Comparison of ENCODE assay signal across 8 mouse cellular contexts in the genomic region with DNA sequence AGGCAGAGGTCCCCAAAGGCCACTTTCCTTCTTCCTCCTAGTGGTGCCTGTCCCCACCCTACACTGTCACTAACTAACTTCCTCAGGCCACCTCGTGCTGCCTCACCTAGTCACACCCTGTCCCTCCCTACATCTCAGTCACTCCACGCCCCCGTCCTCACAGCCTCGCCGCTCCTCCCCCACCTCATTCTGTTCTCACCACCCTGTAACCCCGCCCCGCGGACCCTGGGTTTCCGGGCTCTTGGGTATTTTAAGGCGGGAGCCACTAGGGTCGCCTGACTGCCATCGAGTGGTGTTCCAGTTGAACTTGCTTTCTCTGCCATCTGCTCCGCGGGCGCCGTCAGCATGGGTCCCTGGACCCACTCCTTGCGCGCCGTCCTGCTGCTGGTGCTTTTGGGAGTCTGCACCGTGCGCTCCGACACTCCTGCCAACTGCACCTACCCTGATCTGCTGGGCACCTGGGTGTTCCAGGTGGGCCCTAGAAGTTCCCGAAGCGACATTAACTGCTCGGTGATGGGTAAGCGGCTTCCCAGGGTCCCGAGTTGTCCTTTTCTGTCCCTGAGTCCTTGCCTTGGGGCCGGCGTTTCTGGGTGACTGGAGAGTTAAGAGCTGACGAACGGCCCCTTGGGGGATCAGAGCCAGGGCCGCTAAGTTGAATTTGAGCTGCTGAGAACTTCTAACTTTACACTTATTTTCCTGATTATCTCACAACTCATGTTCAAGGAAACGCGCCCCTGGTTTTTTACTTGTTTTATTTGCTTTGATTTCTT. TPM values are rescaled to one million over a fixed set of nuclear protein-coding genes. Genes with fewer than 3 reads are reported as not detected.
A peak's percentile ranks its signal among the peaks of the same experiment; 100 is the strongest.
DNase-seq lines count a peak whose midpoint lies in the region; ATAC-seq lines count a peak whose summit lies in the region.

A gene (plus strand): TSS at position 228 of the 770 bp plus-strand sequence.

- peak; percentile 87 for ATAC-seq in megakaryocyte, adult 5-6 weeks (ENCODE audit: poor library complexity, severe bottlenecking)

- peak; percentile 95 for DNase-seq in ZHBTc4 (ENCODE audit: low read depth, low spot score)
- peak; percentile 76 for DNase-seq in embryo, embryonic 10 days (ENCODE audit: low spot score)
- peak; percentile 66 for DNase-seq in gastrocnemius, postnatal 10 days
- DNase-seq in induced T-regulatory cell, adult 2 months (ENCODE audit: low read depth) = peak; percentile 97
- DNase-seq in left cerebral cortex, adult 8-10 months (ENCODE audit: low spot score in 2 of 2) = peak; percentile 16 to 32
- peak; percentile 39 to 42 for DNase-seq in right cerebral cortex, adult 2 months (ENCODE audit: low spot score in 2 of 2)
- peak; percentile 23 for DNase-seq in urinary bladder, postnatal 10 days (ENCODE audit: low spot score)

RNA-seq across cellular contexts. Expression of the gene that starts here (rescaled TPM):
- total RNA-seq in gastrocnemius, postnatal 10 days (2021) = 10 to 100 TPM; 49.0 to 49.3 TPM
- total RNA-seq in left cerebral cortex, adult 8-10 months (2022) = 10 to 100 TPM in 3 of 4 experiments, 1 to 10 TPM in 1; 9.5 to 23.2 (median 15.2) TPM
- 573 and 643 TPM in 2 replicates for total RNA-seq in megakaryocyte, adult 5-6 weeks (2015)
- total RNA-seq in megakaryocyte, adult 5-6 weeks (2017) = 520 and 557 TPM in 2 replicates

Comparison
In these comparisons a context has a peak if more than half of its experiments do, and no peak if none do; other contexts are left out.
1. Peak in every context shown above with its lines: DNase-seq and ATAC-seq.
2. RNA of the gene that starts here (total RNA-seq): 520 to 643 TPM in megakaryocyte, adult 5-6 weeks; 49.0 to 49.3 TPM in gastrocnemius, postnatal 10 days and 9.5 to 23.2 TPM in left cerebral cortex, adult 8-10 months; every median in the first group is over 10 times any median in the second.
3. DNase-seq: peak in every context shown above with its lines; median percentile 97 in induced T-regulatory cell, adult 2 months; 95 in ZHBTc4; 76 in embryo, embryonic 10 days; 66 in gastrocnemius, postnatal 10 days; 40 in right cerebral cortex, adult 2 months; 24 in left cerebral cortex, adult 8-10 months; 23 in urinary bladder, postnatal 10 days.